ENCODE assay signal across 34 mouse cellular contexts in the genomic region with DNA sequence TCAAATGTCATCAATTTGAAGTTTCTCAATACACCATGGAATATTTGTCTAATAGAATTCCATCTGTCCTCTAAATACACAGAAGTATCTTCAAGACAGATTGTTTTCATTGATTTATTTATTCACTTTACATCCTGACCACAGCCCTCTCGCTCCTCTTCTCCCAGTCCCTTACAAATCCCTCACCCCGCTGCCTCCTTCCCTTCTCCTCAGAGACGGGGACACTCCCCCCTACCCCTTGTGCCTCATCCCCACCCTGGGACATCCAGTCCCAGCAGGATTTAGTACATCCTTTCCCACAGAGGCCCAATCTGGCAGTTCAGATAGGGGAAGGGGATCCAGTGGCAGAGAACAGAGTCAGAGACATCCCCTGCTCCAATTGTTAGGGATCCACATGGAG.
"Had no signal": no experiment of that assay in that cellular context is flagged by ENCODE, and none has a peak within 500 bp of the region (broad histone marks: within the 10 kb centered on the region; RNA-seq: fewer than 3 reads in every experiment).

No protein-coding gene starts in this region.

- H3K4me3 ChIP-seq: heart, embryonic 12.5 days; heart, embryonic 13.5 days; heart, embryonic 15.5 days; hindbrain, embryonic 10.5 days; hindbrain, embryonic 12.5 days; hindbrain, embryonic 13.5 days; hindbrain, embryonic 15.5 days; intestine, embryonic 15.5 days; kidney, embryonic 15.5 days; layer of hippocampus, adult 2 months; left cerebral cortex, adult 2 months had no signal

- H3K9ac ChIP-seq: heart, embryonic 12.5 days; heart, embryonic 13.5 days; heart, embryonic 15.5 days; hindbrain, embryonic 12.5 days; hindbrain, embryonic 13.5 days; hindbrain, embryonic 14.5 days; hindbrain, embryonic 15.5 days; intestine, embryonic 15.5 days; kidney, embryonic 15.5 days had no signal

- ATAC-seq: hindbrain, embryonic 16.5 days; hindbrain, postnatal 0 days; inflammation-experienced regulatory T-cells, adult 6 months; intestine, embryonic 15.5 days; intestine, embryonic 16.5 days; intestine, postnatal 0 days had no signal

- H3K27ac ChIP-seq: heart, embryonic 13.5 days; heart, embryonic 15.5 days; hindbrain, embryonic 10.5 days; hindbrain, embryonic 12.5 days; hindbrain, embryonic 13.5 days; hindbrain, embryonic 14.5 days; hindbrain, embryonic 15.5 days; hindbrain, postnatal 0 days; intestine, embryonic 15.5 days; kidney, embryonic 15.5 days; kidney, postnatal 0 days; layer of hippocampus, adult 2 months; left cerebral cortex, adult 2 months had no signal

- H3K9me3 ChIP-seq: heart, embryonic 12.5 days; heart, embryonic 15.5 days; hindbrain, embryonic 10.5 days; hindbrain, embryonic 12.5 days; hindbrain, embryonic 13.5 days; hindbrain, embryonic 15.5 days; intestine, embryonic 15.5 days; kidney, embryonic 15.5 days had no signal

- H3K27me3 ChIP-seq: heart, embryonic 12.5 days; heart, embryonic 13.5 days; heart, embryonic 15.5 days; hindbrain, embryonic 12.5 days; hindbrain, embryonic 13.5 days; hindbrain, embryonic 15.5 days; intestine, embryonic 15.5 days; kidney, embryonic 15.5 days had no signal

- H3K4me2 ChIP-seq: heart, embryonic 11.5 days; heart, embryonic 12.5 days; heart, embryonic 13.5 days; heart, embryonic 15.5 days; hindbrain, embryonic 12.5 days; hindbrain, embryonic 13.5 days; hindbrain, embryonic 14.5 days; hindbrain, embryonic 15.5 days; intestine, embryonic 15.5 days; kidney, embryonic 15.5 days had no signal

- H3K36me3 ChIP-seq: heart, embryonic 12.5 days; heart, embryonic 13.5 days; heart, embryonic 15.5 days; hindbrain, embryonic 10.5 days; hindbrain, embryonic 12.5 days; hindbrain, embryonic 13.5 days; hindbrain, embryonic 15.5 days; intestine, embryonic 15.5 days; kidney, embryonic 15.5 days had no signal

- DNase-seq: heart, postnatal 10 days; heart, postnatal 36 days; heart, postnatal 4 days; kidney, adult 11 months; kidney, adult 18-20 months; kidney, adult 2 months; kidney, adult 8-10 months; kidney, adult 9 months; kidney, postnatal 10 days; kidney, postnatal 14 days; kidney, postnatal 25 days; kidney, postnatal 36 days; kidney, postnatal 4 days; layer of hippocampus, adult 9-11 months; layer of hippocampus, postnatal 36 days had no signal

- H3K4me1 ChIP-seq: heart, embryonic 12.5 days; heart, embryonic 13.5 days; heart, embryonic 15.5 days; intestine, embryonic 15.5 days; kidney, embryonic 15.5 days had no signal
